Mouse (Mus musculus) spleen, postnatal 4 days (tissue): ENCODE measurements around the gene Gata3.

ENCODE experiments used
- DNase-seq, 2 experiments: peaks; one replicate each; pipeline ENCODE4 v3.0.0; 2022; ENCODE audit warnings: low spot score in 2 of 2

Gata3 gene

DNA sequence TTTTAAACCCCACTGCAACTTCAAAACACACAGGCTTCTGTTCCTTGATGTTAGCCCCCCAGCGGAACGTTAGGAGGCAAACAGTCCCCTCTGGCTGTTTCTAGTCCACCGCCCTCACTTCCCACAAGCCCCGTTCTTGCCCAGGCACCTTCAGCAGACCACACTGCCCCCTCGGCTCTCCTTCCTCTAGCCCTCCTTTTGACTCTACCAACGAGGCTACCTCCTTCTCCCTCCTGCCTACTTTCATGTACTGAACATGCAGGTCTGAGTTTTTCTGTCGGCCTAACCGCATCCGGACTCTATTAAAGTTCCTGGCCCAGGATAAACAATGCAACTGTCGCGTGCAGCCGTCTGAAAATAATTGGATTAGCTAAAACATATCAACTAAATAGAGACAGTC, 17.2 kb downstream of the Gata3 start:
- no peak for DNase-seq

DNA sequence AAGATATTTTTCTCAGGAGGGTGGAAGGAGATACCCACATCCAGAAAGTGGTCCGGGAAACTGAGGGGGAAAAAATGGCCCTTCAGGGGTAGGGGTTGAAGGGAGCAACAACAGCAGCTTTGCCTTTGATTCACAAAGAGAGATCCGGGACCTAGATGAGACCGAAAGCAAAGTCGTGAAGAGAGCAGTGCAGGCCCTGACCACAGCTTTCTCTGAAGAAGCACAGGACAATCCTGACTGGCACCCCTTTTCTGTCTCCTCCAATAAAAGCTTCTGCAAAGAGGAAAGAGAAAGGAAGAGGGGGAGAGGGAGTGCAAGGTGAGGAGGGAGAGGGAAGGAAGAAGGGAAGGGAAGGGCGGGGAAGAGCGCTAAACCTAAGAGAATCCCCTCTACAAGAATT, 18.0 kb downstream of the Gata3 start:
- DNase-seq: no peak

DNA sequence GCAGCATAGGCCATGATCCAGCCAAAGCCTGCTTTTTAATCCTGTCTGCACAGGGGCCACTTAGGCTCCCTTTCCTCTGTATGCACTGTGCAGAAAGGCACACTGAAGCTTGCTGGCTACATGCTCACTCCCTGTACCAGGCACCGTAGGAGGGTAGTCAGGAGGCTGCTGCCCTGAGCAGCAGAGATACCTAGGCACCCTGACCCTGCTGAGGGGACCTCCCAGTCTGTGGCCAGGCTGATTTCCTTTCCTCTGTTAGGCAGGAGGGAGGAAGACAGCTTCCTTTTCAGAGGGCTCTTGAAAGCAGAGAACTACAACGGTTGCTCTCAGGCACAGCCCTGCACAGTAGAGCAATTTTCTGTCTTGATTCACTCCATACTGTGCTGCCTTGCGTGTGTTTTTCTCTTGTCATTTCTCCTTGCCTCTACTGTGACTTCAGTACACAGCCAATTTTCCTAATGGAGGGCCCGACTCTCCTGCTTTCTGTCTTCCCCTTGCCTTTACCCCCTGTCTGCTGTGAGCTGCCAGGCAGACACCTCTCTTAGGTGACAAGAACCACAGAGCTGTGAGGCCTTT, 18.6 kb downstream of the Gata3 start:
- no peak for DNase-seq

DNA sequence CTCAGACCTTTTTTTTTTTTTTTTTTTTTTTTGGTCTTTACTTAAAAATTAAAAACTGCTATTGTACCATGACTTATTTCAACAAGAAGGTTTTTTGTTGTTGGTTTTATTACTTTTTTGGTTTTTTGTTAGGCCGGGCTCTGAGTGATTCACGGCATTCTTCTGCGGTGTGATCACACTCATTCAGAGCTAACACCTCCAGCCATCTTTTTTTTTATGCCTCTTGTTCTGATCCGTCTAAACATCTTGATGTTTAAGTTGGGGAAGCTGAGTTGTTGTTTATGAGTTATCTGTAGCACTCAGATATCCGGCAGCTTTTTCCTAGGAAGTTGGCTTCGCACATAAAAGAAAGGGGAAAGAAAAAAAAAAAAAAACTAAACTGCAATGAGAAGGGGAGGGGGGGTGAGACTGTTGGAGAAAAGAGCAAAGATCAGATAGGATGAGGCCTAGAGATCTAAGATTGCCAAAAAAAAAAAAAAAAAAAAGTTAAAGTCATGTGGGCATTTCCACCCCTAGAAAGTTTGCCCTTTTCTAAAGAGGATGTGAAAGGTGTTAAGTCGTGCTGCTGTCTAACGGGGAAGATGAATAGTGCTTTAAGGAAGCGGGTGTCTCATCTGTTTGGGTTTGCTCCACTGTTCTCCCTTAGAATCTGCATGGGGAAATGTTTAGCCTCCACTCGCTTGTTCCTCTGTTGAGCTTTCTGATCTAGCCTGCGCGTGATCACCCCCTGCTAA, 22.6 kb downstream of the Gata3 start:
- DNase-seq: no peak

DNA sequence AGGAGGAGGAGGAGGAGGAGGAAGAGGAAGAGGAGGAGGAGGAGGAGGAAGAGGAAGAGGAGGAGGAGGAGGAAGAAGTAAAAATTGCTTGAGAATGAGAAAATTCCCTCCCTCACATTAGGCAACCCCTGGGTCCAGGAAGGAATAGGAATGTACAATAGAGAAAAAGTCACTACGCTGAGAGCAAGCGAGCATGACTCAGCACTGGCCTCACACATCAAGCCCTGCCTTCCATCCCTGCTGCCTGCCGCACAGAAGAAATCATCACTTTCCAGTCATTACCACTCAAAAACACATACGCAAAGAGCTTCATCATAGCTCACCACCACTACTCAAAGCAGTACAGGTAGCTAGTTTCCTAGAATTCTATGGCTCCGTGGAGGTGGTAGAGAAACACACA, 29.1 kb downstream of the Gata3 start:
- DNase-seq: no peak

DNA sequence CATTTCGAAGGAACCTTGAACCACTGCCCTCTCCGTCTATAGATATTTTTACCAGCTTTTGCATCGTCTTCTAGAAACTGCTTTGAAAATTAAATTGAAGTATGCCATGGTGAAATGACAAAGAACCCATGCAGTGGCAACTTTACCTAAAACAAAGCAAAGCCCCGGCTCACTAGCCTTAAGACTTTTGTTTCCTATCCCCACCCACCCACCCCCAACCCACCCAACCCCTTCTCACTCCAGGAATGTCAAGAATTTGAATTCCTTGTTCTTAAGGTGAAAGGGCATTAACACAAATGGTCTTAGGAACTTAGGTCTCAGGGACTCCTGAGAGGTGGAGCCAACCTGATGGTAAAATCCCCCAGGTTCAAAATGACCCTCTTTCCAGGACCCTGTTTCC, 34.0 kb downstream of the Gata3 start:
- no peak for DNase-seq

DNA sequence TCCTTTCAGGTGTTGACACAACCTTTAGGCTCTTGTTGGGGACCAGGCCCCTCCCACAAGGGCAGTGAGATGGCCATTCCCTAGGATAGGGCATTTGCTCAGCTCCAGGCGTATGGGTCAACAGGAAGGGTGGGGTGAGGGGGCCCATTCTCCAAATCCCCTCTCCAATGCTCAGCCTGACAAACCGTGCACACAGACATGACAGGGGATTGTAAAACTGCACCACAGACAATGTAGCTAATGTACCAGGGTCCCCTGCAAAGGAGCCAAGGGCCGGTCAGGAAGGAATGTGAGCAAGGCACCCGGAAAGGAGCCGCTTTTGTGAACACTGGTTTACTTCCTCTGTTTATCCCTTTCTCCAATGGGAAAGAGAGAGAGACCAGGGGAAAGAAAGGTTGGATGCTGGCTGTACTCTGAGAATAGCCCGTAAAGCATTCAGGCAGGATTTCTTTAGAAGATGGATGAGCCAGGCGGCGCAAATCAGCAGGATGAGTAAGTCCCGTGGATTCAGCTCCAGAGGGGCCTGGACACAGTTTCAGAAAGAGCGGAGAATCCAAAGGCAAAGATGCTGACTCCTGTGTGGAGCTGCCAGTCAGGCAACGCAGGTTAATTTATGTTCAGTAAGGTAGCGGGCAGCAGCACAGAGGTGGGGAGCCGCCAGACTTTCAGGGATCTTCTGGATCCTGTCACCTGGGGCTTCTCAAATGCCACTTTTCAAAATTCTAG, 36.8 kb downstream of the Gata3 start:
- DNase-seq: no peak

DNA sequence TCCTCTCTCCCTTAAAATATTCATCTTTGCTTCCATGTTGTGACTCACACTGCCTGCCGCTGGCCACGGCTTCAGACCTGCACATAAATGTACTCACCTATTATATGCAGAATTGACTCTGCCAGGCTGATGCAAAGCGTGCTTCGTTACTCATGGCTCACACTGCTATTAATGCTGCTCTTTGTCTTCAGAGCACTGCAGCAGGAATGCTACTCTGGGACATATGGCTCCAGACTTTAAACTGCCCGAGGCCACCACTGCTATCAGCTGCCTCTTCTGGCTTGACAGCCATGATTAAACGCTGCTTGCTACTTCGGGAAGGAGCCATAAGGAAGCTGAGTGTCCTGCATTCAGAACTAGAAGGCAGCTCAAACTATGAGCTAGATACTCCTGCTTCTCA, 54.6 kb downstream of the Gata3 start:
- DNase-seq: no peak

DNA sequence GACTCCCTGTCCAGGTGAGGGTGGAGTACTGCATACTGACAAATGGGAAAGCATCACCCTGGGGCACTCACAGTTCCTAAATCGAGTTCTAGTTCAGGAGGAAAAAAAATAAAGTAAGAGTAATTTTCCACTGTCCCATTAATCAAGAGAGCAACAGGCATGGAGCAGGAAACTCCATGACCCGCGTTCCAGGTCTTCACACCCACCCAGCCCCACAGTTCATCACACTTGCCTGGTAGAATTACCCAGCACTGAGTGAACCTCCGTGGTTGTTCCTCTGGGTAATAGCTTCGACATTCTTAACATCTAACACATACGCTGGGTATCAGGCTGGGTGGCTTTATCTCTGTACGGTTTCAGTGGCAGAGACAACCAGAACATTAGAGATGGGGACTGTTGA, 56.1 kb downstream of the Gata3 start:
- no peak for DNase-seq

DNA sequence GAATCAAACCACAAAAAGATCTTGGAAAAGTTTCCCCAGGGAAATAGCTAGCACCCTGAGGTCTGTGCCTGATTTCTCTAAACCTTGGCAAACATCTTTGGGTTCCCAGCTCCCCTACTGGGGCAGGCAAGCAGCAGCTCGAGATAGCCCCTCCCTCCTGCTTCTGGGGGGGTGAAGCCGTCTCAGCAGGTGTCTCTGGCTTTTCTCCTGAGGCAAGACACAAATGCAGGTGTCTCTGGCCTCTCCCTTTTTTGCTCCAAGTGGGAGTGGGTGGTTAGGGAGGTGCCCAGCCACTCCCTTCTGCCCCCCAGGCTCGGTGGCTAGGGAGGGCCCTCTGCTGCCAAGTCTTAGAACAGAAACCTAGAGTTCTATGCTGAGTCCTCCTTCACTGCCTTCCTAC, 62.2 kb downstream of the Gata3 start:
- DNase-seq: no peak

DNA sequence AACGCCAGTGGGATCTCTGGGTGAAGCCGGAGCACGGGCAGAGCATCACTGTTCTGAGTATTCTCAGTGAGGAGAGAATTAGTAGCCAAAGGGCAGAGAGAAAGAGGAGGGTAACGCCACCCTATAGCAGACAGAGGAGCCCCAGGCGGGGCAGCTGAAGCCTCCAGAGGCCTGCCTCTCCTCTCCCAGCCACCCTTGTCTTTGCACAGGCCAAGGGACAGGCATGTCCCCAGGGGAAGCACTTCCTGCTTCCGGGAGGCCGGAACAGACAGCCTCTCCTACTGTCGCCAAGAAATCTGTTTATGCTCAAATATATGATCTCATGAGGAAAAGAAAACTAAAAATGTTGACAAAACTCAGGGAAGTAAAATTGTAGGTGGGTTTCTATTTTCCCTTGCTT, 69.2 kb downstream of the Gata3 start:
- DNase-seq: no peak

DNA sequence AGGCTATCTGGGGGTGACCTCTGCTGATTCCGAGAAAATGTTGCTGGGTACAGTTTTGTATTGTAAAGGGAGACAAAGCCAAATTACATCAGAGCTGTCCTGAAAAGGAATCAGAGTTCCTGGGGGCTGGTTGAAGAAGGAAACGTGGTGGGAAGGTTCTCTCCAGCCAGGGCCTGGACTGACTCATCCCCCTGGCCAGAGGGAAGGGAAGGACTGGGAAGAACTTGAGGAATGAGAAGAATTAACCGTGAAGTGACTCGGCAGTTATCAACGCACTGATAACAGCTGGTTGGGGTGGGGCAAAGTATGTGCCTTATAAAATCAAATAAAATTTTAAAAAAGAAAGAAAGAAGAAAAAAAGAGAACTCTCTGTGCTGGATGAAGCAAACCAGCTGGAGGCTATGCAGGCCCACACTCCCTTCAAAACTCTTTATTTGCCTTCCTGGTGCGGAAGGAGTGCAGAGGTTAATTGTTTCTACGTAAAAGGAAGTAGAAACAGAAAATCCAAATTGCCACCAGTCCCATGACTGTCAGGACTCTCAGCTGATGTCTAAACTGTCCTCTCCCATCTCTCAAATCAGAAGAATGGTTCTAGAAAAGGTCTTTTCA, 71.6 kb downstream of the Gata3 start:
- no peak for DNase-seq
